Mouse (Mus musculus): ENCODE results near the gene AY761185. TPM values are rescaled to one million over a fixed set of nuclear protein-coding genes. Genes with fewer than 3 reads are reported as not detected.
"Not testable (repeated sequence)": the region's sequence is repeated elsewhere in the genome, so short reads cannot be mapped to it uniquely, and the experiment has no call there.

Gene AY761185
- polyA plus RNA-seq (2014; fragmentation: Nextera tagmentation; extraction: Ambion mirVana) = not detected in 2 replicates

DNA sequence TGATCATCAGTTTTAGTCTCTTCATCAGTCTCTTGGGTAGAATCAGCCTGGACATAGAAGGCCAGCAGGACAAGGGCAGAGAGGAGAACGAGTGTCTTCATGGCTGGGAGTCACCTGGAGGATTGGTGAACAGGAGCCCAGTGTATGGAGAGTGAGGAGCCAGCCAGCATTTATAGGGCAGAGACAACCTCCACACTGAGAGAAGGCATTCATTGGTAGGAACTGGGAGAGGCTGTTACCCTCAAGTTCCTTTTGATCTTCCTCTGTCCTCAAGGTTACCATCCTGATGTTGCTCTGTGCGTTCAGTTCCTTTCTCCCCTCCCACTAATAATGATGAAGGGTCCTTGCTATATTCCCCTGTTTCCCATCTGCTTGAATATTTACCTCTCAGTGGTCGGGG lies at the start of gene AY761185:
AY761185 (minus strand) TSS at position 101 of the 400 bp plus-strand sequence.
- 66% methylated on average over 3 of the region's 3 CpGs for WGBS
- H3K27ac ChIP-seq (replicated peaks in 1 of 2; ENCODE audit: control insufficient read depth in 1 of 2, insufficient read depth in 1 of 2, low read depth in 2 of 2, low read length in 2 of 2) = no peak within 1 kb of the TSS
- H3K9me3 ChIP-seq (ENCODE audit: control insufficient read depth, low read length) = 0 out of 2 replicates have a peak, but pooled peaks cover 8% of the 10 kb centered on the region
- no peaks in the 10 kb centered on the region for H3K36me3 ChIP-seq (ENCODE audit: control insufficient read depth, insufficient read depth, low read length)
- H3K9ac ChIP-seq (ENCODE audit: low read length) = no peak within 1 kb of the TSS
- no peak for ATAC-seq (ENCODE audit: insufficient number of reproducible peaks, insufficient read depth, low FRiP score, low read depth)
- no peak within 1 kb of the TSS for H3K4me3 ChIP-seq (ENCODE audit: control insufficient read depth in 1 of 2, insufficient read depth in 1 of 2, low read depth in 1 of 2, low read length in 2 of 2)
- H3K4me1 ChIP-seq (ENCODE audit: control insufficient read depth in 2 of 2, insufficient read depth in 2 of 2, low read length in 2 of 2) = no peaks in the 10 kb centered on the region
- H3K27me3 ChIP-seq (ENCODE audit: control insufficient read depth, insufficient read depth, low read length) = no peaks in the 10 kb centered on the region
- H3K4me2 ChIP-seq (ENCODE audit: low read length) = no peak within 1 kb of the TSS

DNA sequence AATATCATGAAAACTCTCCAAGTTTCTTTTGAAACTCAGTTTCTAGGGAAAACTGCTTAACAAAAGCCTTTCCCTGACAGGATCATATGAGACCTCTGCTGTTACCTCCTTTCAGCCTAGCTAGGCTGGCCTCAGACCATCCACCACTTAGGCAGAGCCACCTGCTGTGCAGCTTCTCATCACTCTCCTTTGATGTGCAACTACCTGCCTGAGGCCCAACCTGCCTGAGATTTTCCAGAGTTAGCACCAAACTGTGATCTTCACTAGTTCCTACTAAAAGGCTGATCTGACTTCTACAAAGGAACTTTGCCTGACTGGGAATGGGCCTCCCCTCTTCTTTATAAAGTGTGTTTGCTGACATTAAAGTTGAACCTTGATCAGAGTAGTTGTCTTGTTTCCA lies 49.5 kb upstream of the AY761185 start:
- H3K27ac ChIP-seq (replicated peaks in 1 of 2; ENCODE audit: control insufficient read depth in 1 of 2, insufficient read depth in 1 of 2, low read depth in 2 of 2, low read length in 2 of 2); H3K9ac ChIP-seq (ENCODE audit: low read length); H3K9me3 ChIP-seq (ENCODE audit: control insufficient read depth, low read length); H3K4me3 ChIP-seq (ENCODE audit: control insufficient read depth in 1 of 2, insufficient read depth in 1 of 2, low read depth in 1 of 2, low read length in 2 of 2); H3K27me3 ChIP-seq (ENCODE audit: control insufficient read depth, insufficient read depth, low read length); H3K4me1 ChIP-seq (ENCODE audit: control insufficient read depth in 2 of 2, insufficient read depth in 2 of 2, low read length in 2 of 2); ATAC-seq (ENCODE audit: insufficient number of reproducible peaks, insufficient read depth, low FRiP score, low read depth); H3K36me3 ChIP-seq (ENCODE audit: control insufficient read depth, insufficient read depth, low read length); H3K4me2 ChIP-seq (ENCODE audit: low read length): not testable (repeated sequence)

DNA sequence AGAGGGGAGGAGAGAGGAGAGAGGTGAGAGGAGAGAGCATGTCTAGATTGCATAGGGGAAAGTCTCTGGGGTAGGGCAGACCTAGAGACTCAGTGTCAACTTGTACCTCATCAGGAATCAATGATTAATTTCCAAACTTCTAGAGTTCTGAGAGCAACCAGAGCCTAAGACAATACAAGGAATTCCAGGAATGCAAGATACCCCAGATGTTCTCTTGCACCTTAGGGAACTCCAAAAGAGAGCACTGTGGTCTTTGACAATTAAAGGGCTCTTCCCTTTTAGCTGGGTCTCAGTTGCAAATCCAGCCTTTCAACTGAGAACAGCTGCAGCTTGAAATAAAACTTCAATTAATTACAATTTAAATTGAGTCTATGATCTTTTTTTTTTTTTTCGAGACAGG lies 35.3 kb upstream of the AY761185 start:
- Histone ChIP-seq H3K9ac (ENCODE audit: low read length) (no peak overlapping the region), H3K27me3 (ENCODE audit: control insufficient read depth, insufficient read depth, low read length) (no peaks in the 10 kb centered on the region), H3K36me3 (ENCODE audit: control insufficient read depth, insufficient read depth, low read length) (no peaks in the 10 kb centered on the region), H3K4me2 (ENCODE audit: low read length) (no peak overlapping the region), H3K4me3 (ENCODE audit: control insufficient read depth in 1 of 2, insufficient read depth in 1 of 2, low read depth in 1 of 2, low read length in 2 of 2) (no peak overlapping the region), H3K9me3 (ENCODE audit: control insufficient read depth, low read length) (no peaks in the 10 kb centered on the region; the same call in 1 of the 2 replicates), H3K27ac (replicated peaks in 1 of 2; ENCODE audit: control insufficient read depth in 1 of 2, insufficient read depth in 1 of 2, low read depth in 2 of 2, low read length in 2 of 2) (no peak overlapping the region), H3K4me1 (ENCODE audit: control insufficient read depth in 2 of 2, insufficient read depth in 2 of 2, low read length in 2 of 2) (no peaks in the 10 kb centered on the region)
- no peak for ATAC-seq (ENCODE audit: insufficient number of reproducible peaks, insufficient read depth, low FRiP score, low read depth)
- WGBS = 37% methylated on average over 1 of the region's 1 CpGs

DNA sequence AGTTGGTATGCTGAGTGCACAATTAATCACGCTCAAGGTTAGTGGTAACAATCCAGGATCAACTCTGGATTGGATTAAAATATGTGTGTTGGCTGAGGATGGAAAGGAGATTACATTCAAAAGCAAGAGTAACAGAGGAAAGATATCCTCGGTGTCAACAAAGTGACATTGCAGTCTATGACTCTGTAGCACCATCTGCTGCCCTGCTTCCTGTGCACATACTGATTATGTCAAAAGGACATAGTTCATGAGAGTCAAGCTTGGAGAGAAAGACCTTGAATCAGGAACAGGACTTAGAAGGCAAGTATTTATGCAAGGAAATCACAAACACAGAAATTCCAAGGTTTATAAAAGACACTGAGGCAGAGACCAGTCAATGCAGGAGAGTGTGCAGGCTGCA lies 20.0 kb upstream of the AY761185 start:
- no peaks in the 10 kb centered on the region for H3K36me3 ChIP-seq (ENCODE audit: control insufficient read depth, insufficient read depth, low read length)
- H3K4me2 ChIP-seq (ENCODE audit: low read length) = no peak overlapping the region
- 60% methylated on average over 2 of the region's 2 CpGs for WGBS
- H3K9ac ChIP-seq (ENCODE audit: low read length) = no peak overlapping the region
- ATAC-seq (ENCODE audit: insufficient number of reproducible peaks, insufficient read depth, low FRiP score, low read depth) = no peak
- no peaks in the 10 kb centered on the region for H3K27me3 ChIP-seq (ENCODE audit: control insufficient read depth, insufficient read depth, low read length)
- H3K4me3 ChIP-seq (ENCODE audit: control insufficient read depth in 1 of 2, insufficient read depth in 1 of 2, low read depth in 1 of 2, low read length in 2 of 2) = no peak overlapping the region
- H3K4me1 ChIP-seq (ENCODE audit: control insufficient read depth in 2 of 2, insufficient read depth in 2 of 2, low read length in 2 of 2) = no peaks in the 10 kb centered on the region
- H3K27ac ChIP-seq (replicated peaks in 1 of 2; ENCODE audit: control insufficient read depth in 1 of 2, insufficient read depth in 1 of 2, low read depth in 2 of 2, low read length in 2 of 2) = no peak overlapping the region
- H3K9me3 ChIP-seq (ENCODE audit: control insufficient read depth, low read length) = no peaks in the 10 kb centered on the region; the same call in none of the 2 replicates

DNA sequence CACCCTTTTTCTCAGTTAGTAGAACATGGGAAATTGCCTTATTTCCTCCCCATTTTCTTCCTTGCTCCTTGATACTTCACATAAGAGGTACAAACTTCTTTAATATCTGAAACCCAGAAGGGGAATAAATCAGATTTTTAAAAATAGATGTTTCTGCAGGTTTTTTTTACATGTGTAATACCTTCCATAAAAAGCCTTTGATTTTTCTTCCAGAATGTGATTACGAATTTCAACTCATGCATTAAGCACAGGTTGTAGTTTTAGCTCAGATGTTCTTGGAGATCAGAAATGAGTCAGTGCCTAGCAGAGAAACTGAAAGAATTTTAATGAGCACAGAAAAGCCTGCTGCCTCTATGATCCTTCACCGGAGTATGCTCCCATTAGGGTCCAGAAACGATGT lies 22.5 kb downstream of the AY761185 start, which contains the start of gene Gm6040:
Gm6040 (minus strand) TSS at position 101 of the 400 bp plus-strand sequence.
- WGBS = 66% methylated on average over 3 of the region's 3 CpGs
- Histone ChIP-seq H3K9ac (ENCODE audit: low read length) (no peak within 1 kb of the TSS), H3K4me1 (ENCODE audit: control insufficient read depth in 2 of 2, insufficient read depth in 2 of 2, low read length in 2 of 2) (no peaks in the 10 kb centered on the region), H3K4me3 (ENCODE audit: control insufficient read depth in 1 of 2, insufficient read depth in 1 of 2, low read depth in 1 of 2, low read length in 2 of 2) (no peak within 1 kb of the TSS), H3K36me3 (ENCODE audit: control insufficient read depth, insufficient read depth, low read length) (no peaks in the 10 kb centered on the region), H3K27ac (replicated peaks in 1 of 2; ENCODE audit: control insufficient read depth in 1 of 2, insufficient read depth in 1 of 2, low read depth in 2 of 2, low read length in 2 of 2) (no peak within 1 kb of the TSS), H3K9me3 (ENCODE audit: control insufficient read depth, low read length) (0 out of 2 replicates have a peak, but pooled peaks cover 4% of the 10 kb centered on the region), H3K27me3 (ENCODE audit: control insufficient read depth, insufficient read depth, low read length) (no peaks in the 10 kb centered on the region), H3K4me2 (ENCODE audit: low read length) (no peak within 1 kb of the TSS)
- no peak for ATAC-seq (ENCODE audit: insufficient number of reproducible peaks, insufficient read depth, low FRiP score, low read depth)

DNA sequence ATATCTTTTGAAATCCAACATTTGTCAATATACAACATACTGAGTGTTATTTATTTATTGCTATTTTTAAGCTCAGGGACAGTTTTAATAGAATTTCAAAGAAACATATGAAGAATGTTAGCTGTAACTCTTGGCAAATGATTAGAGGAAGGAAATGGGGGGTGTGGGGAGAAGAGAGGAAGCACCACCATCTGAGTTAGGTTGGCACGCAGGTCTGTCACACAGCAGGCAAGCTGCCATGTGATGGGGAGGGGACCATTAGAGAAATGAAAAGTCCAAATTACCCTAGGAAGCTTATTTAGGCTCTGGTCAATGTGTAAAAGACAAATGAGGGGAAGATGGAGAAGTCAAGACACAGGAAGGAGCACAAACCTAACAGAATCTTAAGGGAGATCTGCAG lies 32.2 kb downstream of the AY761185 start:
- Histone ChIP-seq H3K36me3 (ENCODE audit: control insufficient read depth, insufficient read depth, low read length) (no peaks in the 10 kb centered on the region), H3K9ac (ENCODE audit: low read length) (no peak overlapping the region), H3K4me2 (ENCODE audit: low read length) (no peak overlapping the region), H3K9me3 (ENCODE audit: control insufficient read depth, low read length) (no peaks in the 10 kb centered on the region), H3K4me3 (ENCODE audit: control insufficient read depth in 1 of 2, insufficient read depth in 1 of 2, low read depth in 1 of 2, low read length in 2 of 2) (no peak overlapping the region), H3K4me1 (ENCODE audit: control insufficient read depth in 2 of 2, insufficient read depth in 2 of 2, low read length in 2 of 2) (no peaks in the 10 kb centered on the region), H3K27ac (replicated peaks in 1 of 2; ENCODE audit: control insufficient read depth in 1 of 2, insufficient read depth in 1 of 2, low read depth in 2 of 2, low read length in 2 of 2) (no peak overlapping the region), H3K27me3 (ENCODE audit: control insufficient read depth, insufficient read depth, low read length) (no peaks in the 10 kb centered on the region)
- ATAC-seq (ENCODE audit: insufficient number of reproducible peaks, insufficient read depth, low FRiP score, low read depth) = no peak
- 71% methylated on average over 1 of the region's 1 CpGs for WGBS

DNA sequence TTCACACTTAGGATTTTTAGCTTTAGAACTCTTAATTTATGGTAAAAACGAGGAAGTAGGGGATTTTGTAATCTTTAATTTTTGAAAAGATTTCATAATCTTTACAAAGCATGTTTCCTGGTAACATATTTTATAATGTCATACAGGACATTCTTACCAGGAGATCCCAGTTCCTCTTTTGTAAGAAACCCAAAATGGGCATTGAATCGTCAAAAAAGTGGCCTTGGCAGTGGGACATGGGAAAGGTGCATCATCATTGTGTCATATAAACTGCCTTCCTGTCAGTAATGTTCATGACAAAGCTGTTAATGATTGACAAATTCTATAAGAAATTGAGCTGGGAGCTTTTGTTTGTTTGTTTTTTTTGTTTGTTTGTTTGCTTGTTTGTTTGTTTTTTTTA lies 36.3 kb downstream of the AY761185 start:
- Histone ChIP-seq H3K4me1 (ENCODE audit: control insufficient read depth in 2 of 2, insufficient read depth in 2 of 2, low read length in 2 of 2) (no peaks in the 10 kb centered on the region), H3K9me3 (ENCODE audit: control insufficient read depth, low read length) (0 out of 2 replicates have a peak, but pooled peaks cover 2% of the 10 kb centered on the region), H3K4me3 (ENCODE audit: control insufficient read depth in 1 of 2, insufficient read depth in 1 of 2, low read depth in 1 of 2, low read length in 2 of 2) (no peak overlapping the region), H3K27me3 (ENCODE audit: control insufficient read depth, insufficient read depth, low read length) (no peaks in the 10 kb centered on the region), H3K27ac (replicated peaks in 1 of 2; ENCODE audit: control insufficient read depth in 1 of 2, insufficient read depth in 1 of 2, low read depth in 2 of 2, low read length in 2 of 2) (no peak overlapping the region), H3K9ac (ENCODE audit: low read length) (no peak overlapping the region), H3K4me2 (ENCODE audit: low read length) (no peak overlapping the region), H3K36me3 (ENCODE audit: control insufficient read depth, insufficient read depth, low read length) (no peaks in the 10 kb centered on the region)
- ATAC-seq (ENCODE audit: insufficient number of reproducible peaks, insufficient read depth, low FRiP score, low read depth) = no peak
- WGBS = 56% methylated on average over 2 of the region's 2 CpGs

DNA sequence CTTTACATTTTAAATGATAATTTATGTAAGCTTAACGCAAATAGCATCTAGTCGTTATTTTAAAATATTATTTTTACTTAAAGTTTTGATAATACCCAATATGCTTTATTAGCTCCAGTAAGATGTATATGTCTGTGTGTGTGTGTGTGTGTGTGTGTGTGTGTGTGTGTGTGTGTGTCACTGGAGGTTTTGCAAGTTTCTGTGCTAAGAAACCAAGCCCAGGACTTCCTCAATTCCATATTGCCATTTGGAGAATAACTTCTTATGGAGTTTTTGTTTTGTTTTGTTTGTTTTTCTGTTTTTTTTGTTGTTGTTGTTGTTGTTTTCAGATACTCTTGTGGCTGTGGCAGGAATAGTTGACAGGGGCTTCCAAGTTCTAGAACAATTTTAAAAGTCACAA lies 37.4 kb downstream of the AY761185 start:
- no peaks in the 10 kb centered on the region for H3K4me1 ChIP-seq (ENCODE audit: control insufficient read depth in 2 of 2, insufficient read depth in 2 of 2, low read length in 2 of 2)
- 0 out of 2 replicates have a peak, but pooled peaks cover 2% of the 10 kb centered on the region for H3K9me3 ChIP-seq (ENCODE audit: control insufficient read depth, low read length)
- no peak overlapping the region for H3K4me2 ChIP-seq (ENCODE audit: low read length)
- H3K27me3 ChIP-seq (ENCODE audit: control insufficient read depth, insufficient read depth, low read length) = no peaks in the 10 kb centered on the region
- H3K9ac ChIP-seq (ENCODE audit: low read length) = no peak overlapping the region
- no peaks in the 10 kb centered on the region for H3K36me3 ChIP-seq (ENCODE audit: control insufficient read depth, insufficient read depth, low read length)
- no peak overlapping the region for H3K4me3 ChIP-seq (ENCODE audit: control insufficient read depth in 1 of 2, insufficient read depth in 1 of 2, low read depth in 1 of 2, low read length in 2 of 2)
- ATAC-seq (ENCODE audit: insufficient number of reproducible peaks, insufficient read depth, low FRiP score, low read depth) = no peak
- H3K27ac ChIP-seq (replicated peaks in 1 of 2; ENCODE audit: control insufficient read depth in 1 of 2, insufficient read depth in 1 of 2, low read depth in 2 of 2, low read length in 2 of 2) = no peak overlapping the region
- WGBS = 75% methylated on average over 2 of the region's 2 CpGs

All from heart, embryonic 14.5 days (tissue).